Mouse (Mus musculus) spleen, embryonic (tissue): ENCODE measurements around the gene Ndufs8.

Experiments
- CTCF ChIA-PET: fragments of 350-600 bp; sonication (Branson Sonifier 250); formaldehyde crosslinking; loops from one replicate; lab custom pipeline; 2022; lab: Charles Lee

The Ndufs8 gene

DNA sequence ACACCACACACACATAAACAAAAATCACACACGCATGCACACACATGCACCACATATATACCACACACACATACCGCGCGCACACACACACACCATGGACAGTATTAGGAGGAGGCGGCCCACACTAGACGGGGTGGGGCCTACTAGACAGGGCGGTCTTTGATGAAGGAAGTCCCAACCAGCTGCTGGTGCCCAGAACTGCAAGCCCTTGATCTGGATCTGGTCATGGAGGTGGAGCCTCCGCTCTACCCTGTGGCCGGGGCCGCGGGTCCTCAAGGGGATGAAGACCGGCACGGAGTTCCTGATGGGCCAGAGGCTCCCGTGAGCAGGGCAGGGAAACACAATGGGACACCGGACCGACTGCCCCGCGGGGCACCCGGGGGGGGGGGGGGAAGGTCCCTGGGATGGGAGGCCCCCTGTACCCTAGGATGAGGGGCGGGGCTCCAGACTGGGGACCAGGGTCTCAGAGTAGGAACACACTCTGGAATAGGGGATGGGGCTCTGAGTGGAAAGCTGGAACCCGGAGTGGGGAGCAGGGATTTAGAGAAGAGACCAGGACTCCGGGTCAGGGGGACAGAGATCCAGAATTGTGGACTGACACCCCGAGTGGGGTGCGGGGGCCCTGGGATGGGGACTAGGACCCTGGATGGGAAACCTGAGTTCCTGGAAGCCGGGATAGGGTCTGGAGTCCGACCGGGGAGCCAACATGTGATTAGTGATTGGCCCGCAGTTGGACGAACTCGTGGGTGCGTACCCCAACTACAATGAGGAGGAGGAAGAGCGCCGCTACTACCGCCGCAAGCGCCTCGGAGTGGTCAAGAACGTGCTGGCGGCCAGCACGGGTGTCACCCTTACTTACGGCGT lies 22.7 kb upstream of the Ndufs8 start, which contains the start of gene Unc93b1:
TSS of gene Unc93b1 (plus strand) at position 155 of the 864 bp plus-strand sequence.
- CTCF ChIA-PET, result interaction anchor here (0.5 to 0.9 kb wide), 3 partner anchors 9 to 298 kb away, joined by 3 to 4 read pairs (median 3); no protein-coding TSS in a partner anchor

DNA sequence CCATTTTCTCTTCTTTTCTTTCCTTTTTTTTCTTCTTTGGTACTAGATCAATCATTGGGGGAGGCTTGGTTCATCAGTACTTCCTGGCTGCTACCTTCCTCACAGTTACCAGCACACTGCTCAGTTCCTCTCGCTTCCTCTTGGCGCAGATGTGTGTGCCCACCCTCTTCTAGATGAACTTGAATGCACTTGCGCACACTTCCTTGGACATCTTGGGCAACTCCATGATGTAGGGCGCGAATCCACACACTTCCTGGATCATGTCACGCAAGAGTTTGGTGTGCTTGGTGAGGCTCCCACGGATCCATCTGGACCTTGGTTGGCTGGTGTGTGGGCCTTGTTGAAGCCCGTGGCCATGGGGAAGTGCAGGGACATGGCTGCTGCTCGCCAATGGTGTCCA lies 19.1 kb upstream of the Ndufs8 start:
- CTCF ChIA-PET, result no interaction called here

DNA sequence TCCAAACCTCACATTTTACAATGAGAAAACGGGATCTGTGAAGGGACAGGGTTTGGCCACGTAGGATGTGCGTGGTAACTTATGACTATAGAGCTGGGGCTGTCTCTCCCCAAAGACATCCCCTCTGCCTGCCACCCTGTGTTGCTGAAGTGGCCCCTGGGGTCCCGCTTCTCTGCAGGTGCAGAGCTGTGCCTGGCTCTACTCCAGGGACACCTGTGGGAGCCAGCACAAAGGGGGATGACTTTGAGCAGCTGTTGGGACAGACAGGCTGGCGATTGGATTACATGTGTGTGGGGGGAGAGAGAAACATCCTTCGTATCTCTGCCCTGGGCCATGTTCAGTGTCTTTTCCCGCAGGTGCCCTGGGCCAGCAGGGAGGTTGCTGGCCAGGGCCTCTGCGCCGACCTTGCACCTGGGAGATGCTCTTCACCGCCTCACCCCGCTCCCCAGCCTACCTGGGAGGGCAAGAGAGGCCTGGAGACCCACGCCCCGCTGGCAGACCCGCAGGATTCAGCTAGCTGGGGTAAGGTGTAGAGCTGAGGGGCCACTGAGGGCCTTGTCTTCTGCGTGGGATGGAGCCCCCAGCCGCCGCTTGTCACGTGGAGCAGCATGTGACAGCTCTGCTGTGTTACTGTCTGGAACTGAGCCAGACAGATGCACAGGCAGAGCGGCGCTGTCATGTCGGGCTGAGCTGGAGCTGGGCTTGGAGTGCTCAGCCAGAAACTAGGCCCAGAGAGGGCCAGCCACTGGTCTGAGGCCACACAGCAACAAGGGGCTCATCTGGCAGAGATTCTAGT lies 17.9 kb upstream of the Ndufs8 start:
- CTCF ChIA-PET, result interaction anchor here (0.5 to 0.6 kb wide), 2 partner anchors 13 to 29 kb away, joined by 3 to 4 read pairs; no protein-coding TSS in a partner anchor

DNA sequence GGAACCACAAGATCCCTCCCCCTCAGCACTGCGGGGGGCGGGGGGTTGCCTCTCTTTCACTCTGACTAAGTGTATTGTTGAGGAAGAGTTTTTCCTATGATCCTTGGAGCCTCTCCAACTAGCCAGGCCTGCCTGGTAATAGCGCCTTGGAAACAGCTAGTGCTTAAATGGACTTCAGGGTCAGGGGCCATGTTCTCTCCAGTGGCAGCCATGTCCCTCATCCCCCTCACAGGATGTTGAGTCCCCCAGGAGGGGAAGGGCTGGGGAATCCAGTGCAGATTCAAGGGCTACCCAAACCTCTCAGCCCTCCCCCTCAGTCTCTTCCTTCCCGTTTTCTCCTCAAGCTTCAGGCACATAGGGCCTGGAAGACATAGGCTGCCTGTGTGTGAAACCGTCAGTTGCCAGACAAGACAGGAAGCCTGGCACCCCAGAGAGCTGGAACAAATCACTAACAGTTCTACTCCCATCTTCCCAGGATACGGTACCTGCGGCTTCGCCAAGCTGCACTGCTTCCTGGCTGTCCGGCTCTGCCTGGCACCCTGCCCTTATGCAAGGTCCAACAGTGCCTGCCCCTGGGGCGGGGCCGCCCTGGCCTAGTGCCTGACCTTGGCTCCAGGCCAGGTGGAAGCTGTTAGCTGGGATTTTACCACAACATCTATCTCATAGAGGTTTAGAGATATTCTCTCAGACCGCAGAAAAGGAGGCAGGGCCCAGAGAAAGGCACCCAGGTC lies 16.8 kb upstream of the Ndufs8 start, which contains the start of gene Aldh3b1:
TSS of gene Aldh3b1 (minus strand) at position 598 of the 731 bp plus-strand sequence.
- CTCF ChIA-PET, result interaction anchor here (0.6 kb wide), 1 partner anchor 28 kb away, joined by 4 read pairs; no protein-coding TSS in a partner anchor

DNA sequence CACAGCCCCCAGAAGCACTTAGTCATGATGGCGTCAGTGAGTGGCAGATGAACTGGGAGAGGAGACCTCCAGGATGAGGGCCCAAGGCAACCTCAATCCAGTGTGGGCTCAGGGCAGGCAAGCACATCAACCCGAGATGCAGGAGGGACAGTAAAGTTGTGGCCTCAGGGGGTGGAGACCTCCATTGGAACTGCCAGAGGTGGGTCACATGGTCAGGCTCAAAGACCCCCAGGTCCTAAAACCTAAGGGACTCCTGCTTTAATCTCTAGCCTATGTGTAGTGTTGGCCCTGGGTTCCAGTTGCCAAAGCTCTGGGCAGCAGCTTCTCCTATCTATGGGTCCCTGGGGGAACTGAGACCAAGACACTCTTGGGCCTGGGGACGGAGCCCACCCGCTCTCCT lies 16.2 kb upstream of the Ndufs8 start:
- CTCF ChIA-PET, result interaction anchor here (0.7 kb wide), 1 partner anchor 403 kb away, joined by 24 read pairs; no protein-coding TSS in a partner anchor

- CTCF ChIA-PET, result interaction anchor here (0.5 to 0.7 kb wide), 2 partner anchors 191 to 404 kb away, joined by 3 to 24 read pairs; no protein-coding TSS in a partner anchor
Observed at GRCm38 (mm10) chr19:3927989-3928388, 15.4 kb upstream of the Ndufs8 start.

DNA sequence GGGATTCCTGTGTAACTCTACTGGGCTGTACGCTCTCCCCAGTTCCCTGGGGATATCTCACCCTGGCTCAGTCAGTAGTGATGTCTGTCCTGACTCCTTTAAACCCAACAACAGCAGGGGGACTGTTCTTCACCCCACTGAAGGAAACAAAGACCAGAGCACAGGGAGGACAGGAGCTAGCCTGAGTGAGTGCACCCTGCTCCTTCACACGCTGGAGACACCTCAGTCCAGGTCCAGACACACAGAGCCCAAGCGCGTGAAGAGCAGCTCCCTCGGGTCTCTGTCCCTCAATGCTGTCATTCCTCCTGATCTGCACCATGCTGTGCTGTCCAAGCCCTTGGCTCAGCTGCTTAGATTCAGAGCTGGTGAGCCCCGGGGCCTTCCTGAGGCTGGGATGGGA lies 14.1 kb upstream of the Ndufs8 start:
- CTCF ChIA-PET, result interaction anchor here (0.5 kb wide), 1 partner anchor 22 kb away, joined by 3 read pairs; no protein-coding TSS in a partner anchor

DNA sequence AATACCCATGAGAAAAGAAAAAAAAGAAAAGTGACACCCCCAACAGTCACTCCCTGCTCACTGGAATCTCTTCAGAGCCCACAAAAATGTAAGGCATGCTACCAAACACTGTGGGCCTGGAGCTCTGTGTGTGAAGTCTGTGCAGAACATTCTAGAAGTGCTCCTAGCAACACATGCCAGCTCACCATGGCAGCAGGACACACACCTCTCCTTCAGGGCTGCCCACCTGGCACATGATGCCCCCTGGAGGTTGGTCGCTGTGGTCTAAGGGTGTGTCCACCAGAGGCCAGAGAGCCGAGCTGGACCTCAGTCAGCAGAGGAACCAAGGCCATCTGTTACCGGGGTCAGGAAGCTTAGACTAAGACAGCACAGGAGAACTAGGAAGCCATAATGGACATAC lies 13.7 kb upstream of the Ndufs8 start:
- CTCF ChIA-PET, result interaction anchor here (0.5 kb wide), 1 partner anchor 22 kb away, joined by 3 read pairs; no protein-coding TSS in a partner anchor

DNA sequence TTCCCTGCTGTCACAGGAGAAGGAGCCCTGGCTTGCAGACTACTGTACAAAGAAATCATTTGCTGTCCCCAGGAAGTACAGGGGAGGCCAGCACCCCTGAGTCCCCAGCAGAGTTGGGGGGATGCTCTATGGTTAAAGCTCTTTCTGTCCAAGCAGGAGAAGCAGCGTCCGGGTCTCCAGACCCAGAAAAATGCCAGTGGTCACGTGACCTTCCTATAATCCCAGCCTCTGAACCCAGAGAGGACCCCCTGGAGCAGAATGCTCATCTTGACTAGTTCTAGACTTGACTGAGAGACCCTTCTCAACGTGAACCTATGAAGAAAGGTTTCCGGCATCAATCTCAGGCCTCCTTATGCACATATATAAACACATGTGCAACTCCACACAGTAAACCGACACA lies 13.3 kb upstream of the Ndufs8 start:
- CTCF ChIA-PET, result no interaction called here

DNA sequence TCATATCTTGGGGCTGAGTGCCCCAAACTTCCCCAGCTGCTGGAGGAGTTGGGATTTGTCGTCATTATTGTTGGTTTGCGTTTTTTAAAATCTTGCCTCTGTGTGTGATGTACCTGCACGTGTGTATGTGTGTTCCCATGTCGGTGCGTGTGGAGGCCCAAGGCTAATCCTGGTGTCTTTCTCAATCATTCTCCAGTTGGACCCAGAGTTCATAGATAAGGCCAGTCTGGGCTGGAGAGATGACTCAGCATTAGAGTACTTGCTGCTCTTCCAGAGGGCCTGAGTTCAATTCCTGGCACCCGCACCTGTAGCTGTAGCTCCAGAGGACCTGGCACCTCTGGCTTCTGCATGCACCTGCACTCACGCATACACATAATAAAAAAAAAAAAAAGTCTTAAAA lies 12.3 kb upstream of the Ndufs8 start:
- CTCF ChIA-PET, result no interaction called here

GRCm38 (mm10) chr19:3924190-3924589 lies 11.6 kb upstream of the Ndufs8 start:
- CTCF ChIA-PET, result no interaction called here

DNA sequence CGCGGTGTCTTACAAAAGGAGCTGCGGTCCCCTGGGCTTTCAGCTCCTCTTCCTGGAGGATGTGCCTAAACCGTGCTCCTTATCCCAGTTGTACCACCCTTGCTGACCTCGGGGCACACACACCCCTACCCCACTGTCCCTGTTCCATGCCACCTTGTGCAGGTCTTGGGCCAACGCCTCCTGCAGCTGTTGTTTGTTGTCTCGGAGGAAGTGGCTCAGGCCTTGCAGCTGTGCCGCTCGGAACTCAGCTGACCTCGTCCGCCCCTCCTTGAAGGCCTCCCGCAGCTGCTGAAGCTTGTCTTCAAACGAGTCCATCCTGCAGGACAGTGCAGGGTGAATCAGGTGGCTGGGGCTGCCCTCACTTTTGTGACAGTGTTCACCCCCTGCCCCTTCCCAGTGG lies 11.0 kb upstream of the Ndufs8 start:
- CTCF ChIA-PET, result no interaction called here

- CTCF ChIA-PET, result interaction anchor here (0.6 to 0.9 kb wide), 3 partner anchors 19 to 66 kb away, joined by 3 read pairs; no protein-coding TSS in a partner anchor
Observed at GRCm38 (mm10) chr19:3922661-3923371, 10.2 kb upstream of the Ndufs8 start.

DNA sequence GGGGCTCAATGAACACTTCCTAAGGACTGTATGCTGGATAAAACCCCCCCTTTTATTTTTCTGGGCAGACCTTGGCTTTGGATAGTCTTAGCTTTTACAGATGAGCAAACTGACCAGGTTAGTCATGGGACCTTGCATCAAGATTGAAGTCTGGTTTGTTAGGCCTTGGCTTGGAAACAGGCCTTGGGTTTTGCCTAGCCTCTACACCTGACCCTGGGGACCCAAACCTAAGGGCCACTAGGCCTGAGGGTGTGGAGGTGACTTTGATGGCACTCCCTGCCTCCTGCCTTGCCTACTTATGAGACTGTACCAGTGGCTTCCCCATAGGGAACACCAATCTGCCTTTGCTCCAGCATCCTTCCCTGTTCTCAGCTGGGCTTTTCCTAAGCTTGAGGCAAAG lies 7.4 kb upstream of the Ndufs8 start:
- CTCF ChIA-PET, result interaction anchor here (0.7 to 0.8 kb wide), 2 partner anchors 16 to 107 kb away, joined by 3 read pairs; no protein-coding TSS in a partner anchor

DNA sequence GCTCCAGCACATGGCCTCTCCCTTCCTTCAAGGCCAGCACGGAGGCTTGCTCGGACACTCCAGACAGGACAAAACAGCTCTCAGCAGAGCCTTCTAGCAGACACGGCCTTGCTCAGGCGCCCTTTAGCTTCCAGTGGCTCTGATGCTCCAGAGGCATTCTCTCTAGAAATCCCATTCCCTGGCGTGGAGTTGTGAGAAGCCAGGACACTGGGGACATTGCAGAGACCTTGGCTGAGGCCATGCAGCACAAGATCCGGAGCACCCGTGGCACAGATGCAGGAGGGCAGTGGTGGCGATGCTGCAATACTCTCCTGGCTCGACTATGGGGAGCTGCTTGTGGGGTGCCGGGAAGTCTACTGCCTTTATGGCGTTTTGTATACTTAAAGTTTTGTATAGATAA lies 4.2 kb upstream of the Ndufs8 start:
- CTCF ChIA-PET, result interaction anchor here (0.7 kb wide), 1 partner anchor 14 kb away, joined by 3 read pairs; no protein-coding TSS in a partner anchor

DNA sequence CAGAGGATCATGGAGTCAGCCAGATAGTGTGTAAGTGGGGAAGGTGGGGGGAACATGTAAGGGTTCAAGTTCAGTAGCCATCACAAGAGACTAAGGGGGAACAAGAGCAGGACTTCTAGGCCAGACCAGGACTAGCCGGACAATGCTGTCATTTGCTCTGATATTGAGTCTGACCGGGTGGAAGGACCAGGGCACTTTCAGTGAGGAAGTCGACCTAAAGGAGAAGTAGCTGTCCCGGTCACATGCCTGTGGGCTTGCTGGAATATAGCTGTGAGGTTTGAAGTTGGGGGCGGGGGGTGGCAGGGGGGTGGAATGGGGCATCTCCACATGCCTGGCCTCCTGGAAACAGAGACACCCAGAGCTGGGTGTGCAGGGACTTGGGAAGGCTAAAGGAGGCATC lies 2.0 kb upstream of the Ndufs8 start:
- CTCF ChIA-PET, result no interaction called here

- CTCF ChIA-PET, result interaction anchor here (1.5 kb wide), 1 partner anchor 23 kb away, joined by 3 read pairs; no protein-coding TSS in a partner anchor
Observed at GRCm38 (mm10) chr19:3913692-3914091, 1.1 kb upstream of the Ndufs8 start.

GRCm38 (mm10) chr19:3910206-3910605 lies 2.4 kb downstream of the Ndufs8 start:
- CTCF ChIA-PET, result no interaction called here

DNA sequence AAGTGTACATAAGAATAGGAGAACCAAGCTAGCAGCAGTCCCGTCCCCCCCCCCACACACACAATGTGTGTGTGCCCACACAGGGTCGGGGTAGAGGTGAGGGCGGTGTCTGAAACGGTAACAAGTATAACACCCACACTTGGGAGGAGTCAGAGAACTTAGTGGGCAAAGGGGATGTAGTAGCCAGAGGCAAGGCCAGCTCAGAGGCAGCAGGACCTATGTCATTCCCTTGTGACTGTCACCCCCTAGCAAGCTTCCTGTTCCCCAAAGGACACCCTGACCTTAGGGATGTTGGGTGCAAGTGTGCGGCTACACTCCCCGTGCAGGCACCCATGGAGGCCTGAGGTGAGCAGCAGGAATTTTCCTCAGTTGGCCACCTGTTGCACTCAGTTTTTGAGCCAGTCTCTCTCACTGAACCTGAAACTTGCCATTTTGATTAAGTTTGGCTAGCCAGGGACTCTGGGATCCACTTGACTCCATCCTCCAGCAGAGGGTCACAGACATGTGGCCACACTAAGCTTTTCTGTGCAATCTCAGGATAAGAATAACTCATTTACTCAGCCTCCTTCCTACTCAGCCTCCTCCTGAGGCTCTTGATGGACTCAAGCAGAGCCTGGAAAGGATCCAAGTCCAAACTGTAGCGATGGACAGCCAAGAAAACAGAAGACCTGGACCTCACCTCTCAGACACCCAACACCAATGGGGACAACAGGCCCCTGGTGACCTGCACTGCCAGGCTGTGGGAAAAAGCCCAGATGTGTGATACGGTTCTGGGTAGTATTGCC lies 4.5 kb downstream of the Ndufs8 start:
- CTCF ChIA-PET, result no interaction called here
